Mouse (Mus musculus) NIH3T3 (cell line): Measurements from ENCODE around the gene Tmem211.

Experiments used
- DNase-seq: peaks from one replicate; pipeline ENCODE4 v3.0.0-alpha.2; 2012; ENCODE audit warnings: low read depth

Tmem211 gene

DNA sequence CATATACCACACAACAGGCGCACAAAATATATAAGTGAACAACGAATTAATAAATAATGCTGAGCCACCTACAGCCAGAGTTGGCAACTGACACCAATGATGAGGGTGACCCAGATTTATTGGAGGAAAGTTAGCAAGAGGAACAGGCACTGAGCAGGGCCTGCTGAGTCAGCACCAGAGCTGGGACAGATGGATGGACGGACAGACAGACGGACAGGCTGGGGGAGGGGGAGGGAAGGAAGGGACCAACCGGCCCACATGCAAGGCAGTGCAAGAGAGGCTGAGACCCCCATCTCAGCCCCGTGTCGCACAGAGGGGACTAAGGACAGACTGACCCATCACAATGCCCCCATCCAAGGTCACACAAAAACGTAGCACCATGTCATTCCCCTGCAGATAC, 12.7 kb upstream of the Tmem211 start:
- no peak for DNase-seq

GRCm38 (mm10) chr5:113214455-113214854, 12.3 kb upstream of the Tmem211 start:
- DNase-seq = no peak

- no peak for DNase-seq
Observed at GRCm38 (mm10) chr5:113215610-113216011, 11.1 kb upstream of the Tmem211 start.

DNA sequence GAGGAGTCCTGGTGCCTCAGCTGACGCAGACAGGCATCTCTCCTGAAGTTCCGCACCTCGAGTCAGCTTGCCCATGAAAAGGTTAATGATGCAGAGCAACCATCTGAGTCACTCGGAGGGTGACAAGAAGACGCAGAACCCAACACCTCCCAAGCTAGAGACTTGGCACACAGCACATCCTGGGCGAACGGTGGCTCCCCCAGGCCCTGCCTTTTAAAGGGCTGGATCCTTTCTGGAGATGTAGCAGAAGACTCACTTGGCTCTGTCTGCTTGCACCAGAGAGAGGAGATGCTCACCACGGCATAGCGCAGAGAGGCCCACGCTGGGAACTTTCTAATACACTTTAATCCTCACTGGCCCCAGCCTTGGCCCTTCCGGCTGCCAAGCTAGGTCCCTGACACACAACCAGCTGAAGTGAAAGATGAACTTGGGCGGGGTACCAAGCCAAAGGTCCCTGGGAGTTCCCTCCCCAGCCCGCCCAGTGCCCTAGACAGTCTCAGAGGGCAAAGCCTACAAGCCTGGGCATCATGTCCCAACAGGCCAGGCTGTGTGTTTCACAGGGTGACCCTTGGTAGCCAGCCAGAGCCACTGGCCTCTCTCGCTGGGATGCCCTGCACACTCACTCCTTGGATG, 10.3 kb upstream of the Tmem211 start:
- DNase-seq = no peak

- DNase-seq = no peak
Observed at GRCm38 (mm10) chr5:113217076-113217475, 9.6 kb upstream of the Tmem211 start.

DNA sequence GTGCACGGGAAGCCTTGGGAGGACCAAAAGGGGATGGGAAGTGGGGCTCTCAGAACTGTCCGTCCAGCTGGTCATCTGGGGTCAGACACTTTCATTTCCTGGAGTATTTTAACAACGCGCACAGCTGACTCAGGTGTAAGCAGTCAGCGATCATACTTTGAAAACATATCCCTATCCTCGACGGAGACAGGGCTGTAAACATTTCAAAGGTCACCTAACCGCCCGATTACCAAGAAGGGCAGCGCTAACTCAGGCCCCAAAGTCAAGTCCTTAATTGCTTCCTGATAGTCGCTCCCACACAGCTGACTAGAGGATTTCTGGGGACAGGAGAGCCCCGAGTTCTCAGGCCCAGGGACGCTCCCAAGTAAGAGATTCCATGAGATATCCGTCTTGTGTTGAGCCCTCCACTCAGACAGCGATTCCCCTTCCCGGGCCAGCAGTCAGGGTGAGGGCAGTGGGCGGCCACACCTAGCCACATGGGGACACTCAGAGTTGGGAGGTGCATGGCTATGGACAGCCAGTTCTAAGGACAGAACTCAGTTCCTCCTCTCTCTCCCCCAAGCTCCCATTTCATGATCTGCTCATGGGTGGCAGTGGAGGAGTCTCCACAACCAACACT, 8.0 kb upstream of the Tmem211 start:
- no peak for DNase-seq

- no peak for DNase-seq
Observed at GRCm38 (mm10) chr5:113219450-113219849, 7.3 kb upstream of the Tmem211 start.

DNA sequence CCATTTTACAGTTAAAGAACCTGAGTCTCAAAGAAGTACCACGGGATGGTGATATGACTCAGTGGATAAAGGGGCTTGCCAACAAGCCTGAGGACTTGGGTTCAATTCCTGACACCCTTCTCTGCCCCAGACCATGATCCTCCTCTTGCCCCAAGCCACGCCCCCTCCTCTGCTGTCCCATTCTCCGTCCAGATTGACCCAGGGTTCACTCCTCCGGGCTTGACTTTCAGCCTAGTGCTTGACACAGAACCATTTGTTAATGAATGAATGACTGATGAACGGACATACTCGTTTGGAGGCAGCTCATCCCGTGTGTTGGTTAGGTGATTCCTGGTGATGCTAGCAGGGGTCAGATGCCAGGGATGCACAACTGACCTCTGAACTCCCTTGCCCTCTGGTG, 6.8 kb upstream of the Tmem211 start:
- DNase-seq = no peak

DNA sequence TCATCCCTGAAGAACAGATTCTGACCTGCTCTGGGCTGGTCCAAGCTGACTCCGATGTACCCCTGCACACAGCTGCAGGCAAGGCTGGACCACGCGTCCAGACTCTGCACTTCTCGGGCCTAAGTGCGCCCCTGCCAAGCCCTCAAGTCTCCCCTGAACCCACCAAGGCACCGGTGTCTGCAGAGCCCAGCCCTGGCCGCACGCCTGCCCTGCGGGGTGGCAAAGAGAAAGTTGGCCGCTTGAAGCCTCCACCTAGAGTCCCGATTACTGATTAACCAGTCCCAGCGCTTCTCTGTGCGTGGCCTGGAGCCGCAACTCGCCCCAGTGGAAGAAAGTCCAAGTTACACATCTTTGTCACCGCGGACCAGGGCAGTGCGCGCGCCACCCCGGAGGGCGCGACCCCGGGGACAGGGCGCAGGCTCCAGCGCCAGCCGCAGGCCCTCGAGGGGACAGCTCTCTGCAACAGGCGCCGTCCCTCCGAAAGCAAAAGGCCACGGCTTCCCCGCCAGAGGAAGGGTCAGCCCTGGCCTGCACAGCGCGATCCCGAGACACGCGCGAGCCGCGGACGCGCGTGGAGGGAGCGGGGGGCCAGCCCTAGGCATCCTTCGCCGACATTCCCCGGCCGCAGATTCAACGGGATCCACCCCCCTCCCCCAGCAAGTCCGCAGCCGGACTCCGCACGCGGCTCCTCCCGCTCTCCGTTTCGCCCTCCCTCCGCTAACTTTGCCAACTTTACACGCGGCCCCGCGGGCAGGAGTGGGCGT, 6.1 kb upstream of the Tmem211 start:
- DNase-seq = no peak

DNA sequence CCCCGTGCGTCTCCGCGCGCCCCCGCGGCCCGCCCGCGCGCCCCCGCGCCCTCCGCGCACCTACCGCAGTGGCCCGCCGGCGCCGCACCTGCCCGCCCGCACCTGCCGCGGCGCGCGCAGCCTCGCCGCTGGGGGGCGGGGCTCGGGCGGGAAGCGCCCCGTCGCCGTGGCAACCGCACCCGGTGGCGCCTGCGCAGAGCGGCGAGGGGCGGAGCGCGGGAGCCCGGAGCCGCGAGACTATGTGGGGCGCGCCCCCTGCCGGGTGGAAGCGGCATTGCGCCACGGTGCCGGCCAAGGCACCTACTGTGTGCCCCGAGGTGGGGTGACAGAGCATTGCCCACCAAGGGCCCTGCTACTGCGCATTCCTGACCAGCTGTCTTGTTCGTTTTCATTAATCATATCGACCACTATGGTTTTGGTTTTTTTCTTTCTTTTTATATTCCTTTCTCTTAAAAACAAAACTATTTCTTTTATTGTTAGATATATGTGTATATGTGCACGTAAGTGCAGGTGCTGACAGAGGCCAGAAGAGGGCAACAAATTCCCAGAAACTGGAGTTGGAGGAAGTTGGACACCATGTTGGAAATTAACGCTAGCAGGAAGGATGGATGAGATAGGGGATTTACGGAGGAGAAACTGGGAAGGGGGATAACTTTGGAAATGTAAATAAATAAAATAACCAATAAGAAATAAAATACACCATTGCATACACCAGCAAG, 5.4 kb upstream of the Tmem211 start, which contains the start of gene 2900026A02Rik:
Gene 2900026A02Rik (minus strand): TSS at position 90 of the 719 bp plus-strand sequence.
- DNase-seq = no peak

DNA sequence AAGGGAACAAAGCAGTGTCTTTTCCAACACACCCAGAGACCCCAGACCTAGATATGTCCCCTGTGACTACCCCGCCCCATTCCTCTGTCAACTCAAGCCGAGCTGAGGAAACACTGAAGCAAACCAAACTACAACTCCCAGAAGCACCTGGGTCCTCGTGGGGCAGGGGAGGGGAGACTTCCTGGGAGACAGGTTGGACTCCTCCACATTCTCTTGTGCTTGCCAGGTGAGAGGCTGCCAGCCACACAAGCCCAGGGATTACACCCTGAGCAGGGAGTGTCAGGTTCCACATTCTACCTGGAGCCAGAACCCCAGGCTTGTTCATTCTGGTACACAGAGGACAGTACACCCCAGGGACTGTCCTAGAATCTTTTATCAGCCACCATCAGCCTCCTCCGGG, 2.8 kb upstream of the Tmem211 start:
- DNase-seq = no peak

DNA sequence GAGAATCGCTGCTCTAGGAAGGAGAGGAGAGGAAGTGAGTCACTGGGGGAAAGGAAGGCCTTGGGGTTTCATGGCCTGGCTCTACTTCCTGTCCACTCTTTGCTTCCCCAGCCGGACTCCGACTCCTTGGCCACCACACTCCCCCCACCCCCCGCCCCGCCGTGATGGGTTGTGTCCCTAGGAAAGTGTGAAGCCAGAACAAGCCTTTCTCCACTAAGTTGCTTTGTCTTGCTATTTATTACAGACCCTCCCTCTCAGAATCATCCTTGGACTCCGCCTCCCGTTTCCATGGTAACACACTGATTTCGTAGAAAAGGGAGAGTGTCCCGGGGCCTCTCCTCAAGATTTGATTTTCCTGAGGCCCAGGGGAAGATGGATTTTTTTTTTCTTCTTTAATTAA, 1.4 kb upstream of the Tmem211 start:
- no peak for DNase-seq

- no peak for DNase-seq
Observed at GRCm38 (mm10) chr5:113225686-113226435, 848 bp upstream of the Tmem211 start.

DNA sequence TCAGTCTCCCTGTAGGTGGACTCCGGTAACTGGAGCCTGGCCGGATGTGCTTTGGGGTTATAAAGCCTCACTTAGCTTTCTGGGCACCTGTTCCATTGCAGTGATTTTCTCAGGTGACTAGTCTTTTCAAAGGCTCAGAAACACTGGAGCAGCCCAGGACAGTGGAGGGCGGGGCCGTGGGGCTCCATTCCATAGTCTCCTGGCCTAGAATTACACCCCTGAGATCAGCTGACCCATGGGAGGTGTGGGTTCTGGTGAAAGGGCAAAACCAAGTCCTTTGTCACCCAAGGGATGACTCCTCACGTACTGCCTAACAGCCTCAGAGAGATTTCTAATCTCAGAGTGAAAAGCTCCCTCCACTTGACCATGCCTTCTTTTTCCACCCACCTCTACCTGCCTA, 3.5 kb downstream of the Tmem211 start:
- no peak for DNase-seq

DNA sequence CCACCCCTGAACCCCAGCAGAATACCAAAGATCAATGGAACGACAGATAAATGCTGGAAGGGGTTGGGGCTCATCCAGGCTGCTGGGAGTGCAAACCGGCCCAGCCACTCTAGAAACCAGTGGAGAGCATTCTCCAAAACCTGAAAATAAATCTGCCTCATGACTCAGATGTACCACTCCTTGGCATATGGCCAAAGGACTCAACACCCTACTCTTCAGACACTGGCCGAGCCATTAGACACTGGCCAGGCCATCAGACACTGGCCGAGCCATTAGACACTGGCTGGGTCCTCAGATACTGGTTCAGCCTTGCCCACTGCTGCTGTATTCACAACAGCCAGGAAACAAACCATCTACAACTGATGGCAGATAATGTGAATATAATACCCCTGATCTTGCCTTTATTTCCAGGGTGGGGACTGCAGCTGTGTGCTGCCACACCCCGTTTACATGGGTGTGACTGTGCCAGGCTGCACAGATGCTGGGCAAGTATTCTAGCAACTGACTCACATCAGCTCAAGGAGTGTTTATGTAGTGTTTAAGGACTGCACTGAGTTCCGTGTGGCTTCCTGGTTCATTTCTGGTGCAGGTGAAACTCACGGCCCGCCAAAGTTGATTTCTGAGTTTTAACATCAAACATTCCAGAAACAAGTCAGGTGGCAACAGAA, 22.7 kb downstream of the Tmem211 start:
- no peak for DNase-seq

DNA sequence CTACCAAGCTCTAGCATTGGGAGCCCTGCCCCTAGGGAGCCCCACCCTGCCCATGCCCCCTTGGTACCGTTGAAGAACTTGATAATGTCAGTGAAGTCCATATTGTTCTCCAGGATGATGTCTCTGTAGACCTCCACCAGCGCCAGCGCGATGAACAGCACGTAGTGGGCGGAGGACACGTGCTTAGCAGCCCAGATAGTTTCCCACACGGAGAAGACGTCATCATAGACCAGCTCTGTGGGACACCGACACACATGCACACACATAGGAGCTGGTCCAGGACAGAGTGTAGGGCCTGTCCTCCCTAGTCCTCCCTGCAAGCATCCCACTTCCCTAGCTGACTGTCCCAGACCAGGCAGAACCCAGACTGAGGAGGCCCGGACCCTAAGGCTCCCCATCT, 24.1 kb downstream of the Tmem211 start:
- DNase-seq = no peak

GRCm38 (mm10) chr5:113265637-113266036, 38.9 kb downstream of the Tmem211 start:
- DNase-seq = no peak

GRCm38 (mm10) chr5:113268246-113268645, 41.5 kb downstream of the Tmem211 start:
- no peak for DNase-seq

DNA sequence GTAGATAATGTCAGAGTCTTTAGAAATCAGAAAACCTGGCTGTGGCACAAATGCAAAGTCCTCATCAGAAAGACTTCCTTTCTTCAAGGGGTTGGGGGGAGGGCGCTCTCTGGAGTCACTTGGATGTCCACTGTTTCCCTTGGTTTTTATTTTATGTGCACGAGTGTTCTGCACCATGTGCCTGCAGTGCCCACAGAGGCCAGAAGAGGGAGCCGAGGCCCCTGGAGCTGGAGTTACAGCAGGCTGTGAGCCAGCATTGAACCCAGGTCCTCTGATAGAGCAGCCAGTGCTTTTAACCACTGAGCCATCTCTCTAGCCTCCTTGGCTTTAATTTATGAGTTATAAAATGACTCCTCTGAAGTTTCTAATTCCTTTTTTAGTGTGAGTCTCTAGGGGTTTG, 43.3 kb downstream of the Tmem211 start:
- DNase-seq = no peak

- DNase-seq = no peak
Observed at GRCm38 (mm10) chr5:113271207-113271811, 44.6 kb downstream of the Tmem211 start.

- DNase-seq = no peak
Observed at GRCm38 (mm10) chr5:113275839-113276238, 49.1 kb downstream of the Tmem211 start.
